Mouse (Mus musculus): ENCODE measurements around the gene Rasal2. TPM values are rescaled to one million over a fixed set of nuclear protein-coding genes. Genes with fewer than 3 reads are reported as not detected.

Rasal2 gene
- total RNA-seq (2021): 10 to 100 TPM; 63.1 to 64.1 TPM
- long read RNA-seq, experiment 1, partial matches to known transcripts: 0 of 2 reads
- long read RNA-seq, experiment 1, other reads (novel, unspliced or antisense): 2 of 2 reads
- long read RNA-seq, experiment 2, partial matches to known transcripts: 4 of 8 reads
- long read RNA-seq, experiment 2, other reads (novel, unspliced or antisense): 3 of 8 reads

- DNase-seq (ENCODE audit: low spot score in 2 of 2): peak; percentile 95 to 97
Measured at GRCm38 (mm10) chr1:157412454-157413369, at the start of gene Rasal2. Rasal2 (minus strand) TSS chr1:157412595.

GRCm38 (mm10) chr1:157461276-157461675 lies 48.9 kb upstream of the Rasal2 start:
- no peak for DNase-seq (ENCODE audit: low spot score in 2 of 2)

GRCm38 (mm10) chr1:157459904-157460303 lies 47.5 kb upstream of the Rasal2 start:
- DNase-seq (ENCODE audit: low spot score in 2 of 2): no peak

- no peak for DNase-seq (ENCODE audit: low spot score in 2 of 2)
Measured at GRCm38 (mm10) chr1:157458421-157459208, 46.2 kb upstream of the Rasal2 start, which contains the start of gene Cryzl2. Cryzl2 (plus strand) TSS chr1:157458577.

- DNase-seq (ENCODE audit: low spot score in 2 of 2): no peak
Measured at GRCm38 (mm10) chr1:157457789-157458188, 45.4 kb upstream of the Rasal2 start.

- no peak for DNase-seq (ENCODE audit: low spot score in 2 of 2)
Measured at GRCm38 (mm10) chr1:157454876-157455275, 42.5 kb upstream of the Rasal2 start.

- DNase-seq (ENCODE audit: low spot score in 2 of 2): no peak
Measured at GRCm38 (mm10) chr1:157452759-157453549, 40.6 kb upstream of the Rasal2 start.

- DNase-seq (ENCODE audit: low spot score in 2 of 2): no peak
Measured at GRCm38 (mm10) chr1:157452284-157452683, 39.9 kb upstream of the Rasal2 start.

GRCm38 (mm10) chr1:157449981-157450636 lies 37.7 kb upstream of the Rasal2 start:
- DNase-seq (ENCODE audit: low spot score in 2 of 2): no peak

GRCm38 (mm10) chr1:157449532-157449931 lies 37.1 kb upstream of the Rasal2 start:
- DNase-seq (ENCODE audit: low spot score in 2 of 2): no peak

GRCm38 (mm10) chr1:157448805-157449188 lies 36.4 kb upstream of the Rasal2 start:
- DNase-seq (ENCODE audit: low spot score in 2 of 2): no peak

- no peak for DNase-seq (ENCODE audit: low spot score in 2 of 2)
Measured at GRCm38 (mm10) chr1:157448164-157448804, 35.9 kb upstream of the Rasal2 start.

GRCm38 (mm10) chr1:157447142-157447541 lies 34.7 kb upstream of the Rasal2 start:
- DNase-seq (ENCODE audit: low spot score in 2 of 2): no peak

GRCm38 (mm10) chr1:157446325-157446724 lies 33.9 kb upstream of the Rasal2 start:
- DNase-seq (ENCODE audit: low spot score in 2 of 2): peak in 1 of 2 experiments; percentile 83

- DNase-seq (ENCODE audit: low spot score in 2 of 2): no peak
Measured at GRCm38 (mm10) chr1:157445398-157445910, 33.1 kb upstream of the Rasal2 start.

GRCm38 (mm10) chr1:157444632-157445300 lies 32.4 kb upstream of the Rasal2 start:
- DNase-seq (ENCODE audit: low spot score in 2 of 2): no peak

- DNase-seq (ENCODE audit: low spot score in 2 of 2): no peak
Measured at GRCm38 (mm10) chr1:157443723-157444561, 31.5 kb upstream of the Rasal2 start.
